Mouse (Mus musculus) monocyte, adult 59 days (primary cell): ENCODE measurements around the gene Olfr635. TPM values are rescaled to one million over a fixed set of nuclear protein-coding genes. Genes with fewer than 3 reads are reported as not detected.

Experiments used
- total RNA-seq, 2 experiments: library from RNA; stranded (reverse); gene quantifications; one replicate each; pipeline ENCODE4 v1.2.4; 2023

Olfr635 gene
- not detected for total RNA-seq

GRCm38 (mm10) chr7:103970852-103971251, at the start of gene Olfr635:
Gene Olfr635, plus strand, starts transcription at chr7:103971152.

DNA sequence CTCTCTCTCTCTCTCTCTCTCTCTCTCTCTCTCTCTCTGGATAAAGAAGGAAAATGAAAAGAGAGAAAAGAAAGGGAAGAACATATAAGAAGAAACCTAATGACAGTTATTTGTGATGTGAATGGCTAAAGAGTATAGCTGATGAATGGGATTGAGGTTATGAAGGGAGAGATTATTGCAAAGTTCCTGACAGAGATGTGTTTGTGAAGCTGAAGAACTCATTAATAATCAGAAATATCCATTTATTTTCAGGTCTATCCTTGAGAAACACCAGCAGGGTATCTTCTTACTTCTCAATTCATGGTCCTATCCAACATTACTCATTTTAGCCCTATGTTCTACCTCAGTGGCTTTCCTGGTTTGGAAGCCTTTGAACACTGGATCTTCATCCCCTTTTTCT, 42.4 kb upstream of the Olfr635 start, which contains the start of gene Olfr631:
Gene Olfr631 (plus strand): TSS at position 301 of the 400 bp plus-strand sequence.

DNA sequence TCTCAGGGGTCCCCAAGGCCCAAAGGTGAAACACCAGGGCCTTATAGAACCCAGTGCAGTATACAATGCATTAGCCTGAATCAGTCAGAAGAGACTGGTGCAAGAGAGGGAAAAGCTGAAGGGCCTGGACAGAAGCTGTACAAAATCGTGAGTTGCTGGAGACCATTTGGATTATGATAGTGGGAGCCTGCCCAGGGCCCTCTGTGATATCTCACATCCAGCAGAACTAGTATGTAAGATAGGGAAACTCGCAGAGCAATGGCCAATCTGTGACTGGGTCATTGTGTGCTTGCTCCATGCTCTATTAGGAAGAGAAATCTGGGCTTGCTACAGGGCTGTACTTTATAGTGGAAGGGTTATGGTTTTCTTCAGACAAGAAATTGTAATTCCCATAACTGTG, 36.7 kb upstream of the Olfr635 start, which contains the start of gene Olfr632:
Gene Olfr632 (plus strand): TSS at position 84 of the 400 bp plus-strand sequence.

DNA sequence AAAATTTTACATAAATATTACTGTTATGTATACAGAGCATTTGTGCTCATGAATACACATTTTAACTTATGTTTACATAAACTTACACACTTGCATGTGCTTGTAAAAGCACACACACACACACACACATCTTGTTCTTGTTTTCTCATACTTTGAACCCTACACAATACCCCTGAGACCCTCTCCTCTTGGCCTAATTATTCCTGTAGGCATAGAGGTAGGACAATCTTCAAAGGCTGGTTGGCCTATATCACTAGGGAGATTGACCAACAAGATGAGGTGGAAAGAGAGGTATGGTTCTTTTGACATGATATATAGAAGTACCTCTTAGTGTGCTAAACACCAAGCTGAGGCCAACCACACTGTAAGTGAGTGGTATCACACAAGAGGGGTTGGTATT, 26.8 kb upstream of the Olfr635 start, which contains the start of gene Olfr633:
Gene Olfr633 (plus strand): TSS at position 301 of the 400 bp plus-strand sequence.

DNA sequence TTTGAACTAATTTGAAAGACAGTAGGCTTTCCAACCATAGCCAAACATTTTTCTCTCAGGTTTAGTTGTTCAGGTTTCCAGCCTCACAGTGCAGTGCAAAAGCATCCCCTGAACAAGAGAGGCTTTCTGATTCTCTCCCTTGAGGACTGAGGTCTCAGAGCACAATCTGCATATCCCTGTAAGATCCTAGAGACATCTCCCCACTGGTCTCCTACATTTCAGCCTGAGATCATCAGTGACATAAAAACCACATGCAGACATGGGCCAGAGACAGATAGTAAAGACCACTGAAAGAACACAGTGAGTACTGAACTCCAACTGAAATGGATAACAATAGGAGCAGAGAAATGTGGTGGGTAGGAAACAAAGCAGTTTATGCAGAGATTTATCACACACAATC, 27.5 kb downstream of the Olfr635 start, which contains the start of gene Olfr638:
Gene Olfr638 (plus strand): TSS at position 301 of the 400 bp plus-strand sequence.

GRCm38 (mm10) chr7:104017203-104017602, 46.3 kb downstream of the Olfr635 start, which contains the start of gene Olfr639:
Gene Olfr639, minus strand, starts transcription at chr7:104017303.

GRCm38 (mm10) chr7:104025473-104025872, 54.5 kb downstream of the Olfr635 start, which contains the start of gene Olfr640:
Gene Olfr640, minus strand, starts transcription at chr7:104025573.

GRCm38 (mm10) chr7:104035145-104035544, 64.2 kb downstream of the Olfr635 start, which contains the start of gene Olfr641:
Gene Olfr641, plus strand, starts transcription at chr7:104035445.

Other genes starting within 250 kb of the Olfr635 start
- gene Olfr628, start 240.8 kb upstream of the Olfr635 start, total RNA-seq = not detected
- gene Olfr629, start 226.2 kb upstream of the Olfr635 start, total RNA-seq = not detected
- not detected for gene Olfr630, start 213.8 kb upstream of the Olfr635 start, total RNA-seq
- not detected for gene Olfr69, start 199.6 kb upstream of the Olfr635 start, total RNA-seq
- gene Olfr68, start 191.5 kb upstream of the Olfr635 start, total RNA-seq = not detected
- gene Olfr67, start 179.3 kb upstream of the Olfr635 start, total RNA-seq = not detected
- gene Hbb-bt, start 157.2 kb upstream of the Olfr635 start, total RNA-seq = 10 to 100 TPM in 1 of 2 experiments, 1 to 10 TPM in 1; 1.7 to 18.8 TPM
- gene Hbb-bs, start 143.1 kb upstream of the Olfr635 start, total RNA-seq = 100 to 1,000 TPM in 1 of 2 experiments, 10 to 100 TPM in 1; 19.6 to 139 TPM
- not detected for gene Hbb-bh2, start 130.6 kb upstream of the Olfr635 start, total RNA-seq
- gene Hbb-bh1, start 128.0 kb upstream of the Olfr635 start, total RNA-seq = not detected
- not detected for gene Hbb-y, start 117.9 kb upstream of the Olfr635 start, total RNA-seq
- not detected for gene Olfr66, start 84.9 kb upstream of the Olfr635 start, total RNA-seq
- not detected for gene Olfr64, start 76.7 kb upstream of the Olfr635 start, total RNA-seq
- not detected for gene Olfr65, start 67.7 kb upstream of the Olfr635 start, total RNA-seq
- gene Olfr631, start 42.3 kb upstream of the Olfr635 start, total RNA-seq = not detected
- not detected for gene Olfr632, start 36.8 kb upstream of the Olfr635 start, total RNA-seq
- not detected for gene Olfr633, start 26.7 kb upstream of the Olfr635 start, total RNA-seq
- not detected for gene Olfr638, start 27.6 kb downstream of the Olfr635 start, total RNA-seq
- gene Olfr639, start 46.2 kb downstream of the Olfr635 start, total RNA-seq = under 1 TPM; 0.09 to 0.10 TPM
- not detected for gene Olfr640, start 54.4 kb downstream of the Olfr635 start, total RNA-seq
- gene Olfr641, start 64.3 kb downstream of the Olfr635 start, total RNA-seq = not detected
- not detected for gene Olfr642, start 81.5 kb downstream of the Olfr635 start, total RNA-seq
- not detected for gene 4930516K23Rik, start 90.3 kb downstream of the Olfr635 start, total RNA-seq
- not detected for gene Olfr644, start 100.7 kb downstream of the Olfr635 start, total RNA-seq
- gene Olfr645, start 114.3 kb downstream of the Olfr635 start, total RNA-seq = not detected
- under 1 TPM in 1 of 2 experiments, not detected in 1; 0.15 TPM for gene Olfr646, start 133.7 kb downstream of the Olfr635 start, total RNA-seq
- not detected for gene Ubqln5, start 158.7 kb downstream of the Olfr635 start, total RNA-seq
- gene Olfr643, start 166.3 kb downstream of the Olfr635 start, total RNA-seq = not detected
- gene Ubqln3, start 172.1 kb downstream of the Olfr635 start, total RNA-seq = not detected
- not detected for gene Ubqlnl, start 179.4 kb downstream of the Olfr635 start, total RNA-seq
- not detected for gene Olfm5, start 193.7 kb downstream of the Olfr635 start, total RNA-seq
- gene Olfr648, start 212.2 kb downstream of the Olfr635 start, total RNA-seq = not detected
- not detected for gene Olfr649, start 224.8 kb downstream of the Olfr635 start, total RNA-seq
- gene Trim6, start 247.6 kb downstream of the Olfr635 start, total RNA-seq = under 1 TPM; 0.24 to 0.39 TPM